Mouse (Mus musculus) R1 (cell line): ENCODE results near the gene Gm14410.
"Not testable (repeated sequence)": the region's sequence is repeated elsewhere in the genome, so short reads cannot be mapped to it uniquely, and the experiment has no call there.

Experiments
- DNase-seq: peaks from one replicate; pipeline ENCODE4 v3.0.0-alpha.2; 2018; ENCODE audit warnings: low read depth, low spot score

Gene Gm14410

DNA sequence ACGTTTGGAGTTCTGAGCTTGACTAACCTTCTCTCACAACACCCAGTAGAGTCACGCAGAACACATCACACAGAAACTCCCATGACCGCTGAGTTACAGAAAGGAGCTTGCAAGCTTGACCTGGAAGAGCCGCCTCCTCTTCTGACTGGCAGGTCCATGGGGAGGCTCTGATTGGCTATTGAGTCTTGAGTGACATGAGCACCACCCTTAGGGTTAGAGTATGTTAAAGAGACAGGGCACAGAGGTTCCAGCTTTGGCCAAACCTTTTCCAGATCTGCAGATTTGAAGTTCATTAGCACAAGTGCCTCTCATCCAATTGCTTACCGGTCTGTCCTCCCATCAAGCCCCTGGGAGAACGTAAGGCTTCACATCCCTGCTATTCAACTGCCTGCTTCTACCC lies at the start of gene Gm14410:
Gene Gm14410 (minus strand): TSS at position 81 of the 400 bp plus-strand sequence.
- not testable (repeated sequence) for DNase-seq

DNA sequence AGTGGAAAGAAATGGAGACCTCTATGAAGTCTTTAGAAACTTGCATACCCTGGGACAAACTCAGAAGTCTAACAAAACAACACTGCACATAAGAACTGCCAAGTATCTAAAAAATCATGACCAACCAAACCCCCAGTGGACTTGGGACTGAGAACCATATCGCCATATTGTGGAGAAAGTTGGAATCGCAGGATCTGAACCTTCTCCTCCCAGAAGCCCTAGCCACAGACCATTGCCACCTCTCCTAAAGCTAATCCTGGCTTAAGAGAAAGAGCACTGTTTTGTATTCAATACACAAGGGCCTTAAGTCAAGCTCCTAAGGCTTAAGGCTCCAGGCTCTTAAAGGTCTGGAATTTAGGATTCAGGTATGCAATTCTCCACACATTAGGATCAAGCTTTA lies 41.2 kb upstream of the Gm14410 start:
- not testable (repeated sequence) for DNase-seq

DNA sequence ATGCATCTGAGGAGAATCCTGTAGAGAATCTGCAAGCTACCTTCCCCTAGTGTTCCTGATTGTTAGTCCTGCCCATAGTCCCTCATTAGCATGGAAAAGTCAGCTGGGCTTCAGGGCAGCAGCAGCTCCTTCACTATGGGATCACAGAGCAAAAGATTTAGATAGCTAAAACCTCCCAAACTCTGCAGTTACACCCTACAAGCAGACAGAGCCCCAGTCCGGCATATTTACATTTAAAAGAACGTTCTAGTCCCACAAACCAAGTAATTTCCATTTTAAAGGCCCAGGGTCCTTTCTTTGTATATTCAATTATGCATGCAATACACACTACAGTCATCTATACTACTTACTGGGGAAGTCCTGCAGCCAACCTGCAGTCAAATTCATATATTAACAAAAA lies 24.2 kb upstream of the Gm14410 start:
- DNase-seq, result peak; percentile 88

DNA sequence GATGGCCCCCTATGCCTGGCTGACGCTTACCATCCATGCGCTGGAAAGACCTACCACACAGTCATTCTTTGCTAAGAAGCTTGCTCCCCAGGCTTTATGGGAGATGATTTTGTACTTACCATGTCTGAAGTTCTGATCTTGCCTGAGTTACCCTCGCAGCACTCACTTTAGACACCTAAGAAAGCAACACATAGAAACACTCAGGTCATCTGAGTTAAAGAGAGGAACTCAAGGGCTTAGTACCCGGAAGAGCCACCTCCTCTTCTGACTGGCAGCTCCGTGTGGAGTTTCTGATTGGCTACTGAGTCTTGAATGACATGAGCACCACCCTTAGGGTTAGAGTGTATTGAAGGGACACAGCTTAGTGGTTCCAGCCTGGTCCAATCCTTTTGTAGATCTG lies 33.5 kb downstream of the Gm14410 start:
- DNase-seq, result peak; percentile 6
